Mouse (Mus musculus) lung, postnatal 0 days (tissue): Measurements from ENCODE around the gene Catsperg1. TPM values are rescaled to one million over a fixed set of nuclear protein-coding genes. Genes with fewer than 3 reads are reported as not detected.

Experiments used
- ATAC-seq: fragments of 200-750 bp; cut with Nextera tagmentation; 2 replicates; pipeline ENCODE4 v1.8.0; 2017; ENCODE audit warnings: moderate library complexity
- DNase-seq: peaks from one replicate; pipeline ENCODE4 v3.0.0-alpha.2; 2016; ENCODE audit warnings: low spot score
- H3K27ac ChIP-seq: fragments of 300-500 bp; sonication (generic); 2 replicates; pipeline ENCODE4 v1.5.1; 2014; ENCODE audit warnings: antibody characterized with exemption, mild to moderate bottlenecking, low read length, mixed read lengths
- H3K27me3 ChIP-seq: fragments of 300-500 bp; sonication (generic); replicated peaks from 2 replicates; pipeline ENCODE4 v1.6.1; 2014; ENCODE audit warnings: low read length, mixed read lengths; ENCODE audit not compliant: insufficient read depth
- H3K36me3 ChIP-seq: fragments of 300-500 bp; sonication (generic); 2 replicates; pipeline ENCODE4 v1.6.1; 2014; ENCODE audit warnings: low read length, mixed read lengths; ENCODE audit not compliant: insufficient read depth
- H3K4me1 ChIP-seq: fragments of 300-500 bp; sonication (generic); 2 replicates; pipeline ENCODE4 v1.6.1; 2014; ENCODE audit warnings: antibody characterized with exemption, low read depth, low read length, mixed read lengths; ENCODE audit not compliant: insufficient read depth
- H3K4me2 ChIP-seq: fragments of 300-500 bp; sonication (generic); replicated peaks from 2 replicates; pipeline ENCODE4 v1.6.1; 2014; ENCODE audit warnings: low read depth, mild to moderate bottlenecking, low read length, moderate library complexity, mixed read lengths
- H3K4me3 ChIP-seq: fragments of 300-500 bp; sonication (generic); 2 replicates; pipeline ENCODE4 v1.5.1; 2014; ENCODE audit warnings: low read depth, low read length
- H3K9ac ChIP-seq: fragments of 300-500 bp; sonication (generic); replicated peaks from 2 replicates; pipeline ENCODE4 v1.6.1; 2014; ENCODE audit warnings: low read depth, mild to moderate bottlenecking
- H3K9me3 ChIP-seq: fragments of 300-500 bp; sonication (generic); 2 replicates; pipeline ENCODE4 v1.6.1; 2016; ENCODE audit warnings: low read length, mixed read lengths
- CTCF ChIP-seq: IDR thresholded peaks from 2 replicates; pipeline ENCODE4 v1.5.1; 2016; ENCODE audit warnings: antibody characterized with exemption, mild to moderate bottlenecking
- EP300 ChIP-seq: IDR thresholded peaks from 2 replicates; pipeline ENCODE4 v1.6.1; 2016; ENCODE audit warnings: antibody characterized with exemption, mild to moderate bottlenecking, control low read depth
- WGBS: fragments of 180-500 bp; shearing (Covaris S2); extraction: QIAGEN DNeasy Blood & Tissue Kit; methylation state at CpG from one replicate; pipeline ENCODE4 v1.1.7; 2014; 5-methylcytosine and 5-hydroxymethylcytosine counted together
- polyA plus RNA-seq: library from polyadenylated mRNA; unstranded; fragments of >200 nt; fragmentation: Nextera tagmentation; extraction: Ambion mirVana; gene quantifications from 2 replicates; pipeline ENCODE4 v1.2.1, GENCODE M21; 2015

Catsperg1 gene
- polyA plus RNA-seq, 1 experiment from 2014 or later = 0.81 TPM

GRCm38 (mm10) chr7:29169231-29170065 lies 44.4 kb downstream of the Catsperg1 start:
- peaks cover 8% of the 10 kb centered on the region; the same call in 1 of the 2 replicates for H3K36me3 ChIP-seq
- peak overlapping the region; percentile 71 for H3K4me2 ChIP-seq
- TF ChIP-seq CTCF = no peak
- no peak for TF ChIP-seq EP300
- DNase-seq = peak; percentile 85
- 0% methylated on average over 29 of the region's 39 CpGs for WGBS
- peaks cover 16% of the 10 kb centered on the region for H3K27me3 ChIP-seq
- peak overlapping the region; percentile 44 for H3K4me3 ChIP-seq
- no peak overlapping the region for H3K27ac ChIP-seq
- H3K4me1 ChIP-seq = peaks cover 11% of the 10 kb centered on the region
- no peaks in the 10 kb centered on the region for H3K9me3 ChIP-seq
- ATAC-seq = peak; percentile 77
- no peak overlapping the region for H3K9ac ChIP-seq

- H3K4me3 ChIP-seq = peak overlapping the region; percentile 44; the same call in 1 of the 2 replicates
- H3K27me3 ChIP-seq = peaks cover 16% of the 10 kb centered on the region
- no peak overlapping the region for H3K9ac ChIP-seq
- no peaks in the 10 kb centered on the region for H3K9me3 ChIP-seq
- WGBS = 3% methylated on average over 13 of the region's 14 CpGs
- peaks cover 5% of the 10 kb centered on the region; the same call in 1 of the 2 replicates for H3K36me3 ChIP-seq
- no peak overlapping the region for H3K27ac ChIP-seq
- ATAC-seq (no peak), DNase-seq (no peak)
- H3K4me1 ChIP-seq = peaks cover 11% of the 10 kb centered on the region
- TF ChIP-seq EP300 = no peak
- TF ChIP-seq CTCF = no peak
- peak overlapping the region; percentile 71 for H3K4me2 ChIP-seq
Measured at GRCm38 (mm10) chr7:29168791-29169230, 45.0 kb downstream of the Catsperg1 start.

- H3K36me3 ChIP-seq = no peaks in the 10 kb centered on the region
- H3K27ac ChIP-seq = no peak overlapping the region
- no peak for ATAC-seq
- no peak overlapping the region for H3K4me3 ChIP-seq
- H3K27me3 ChIP-seq = peaks cover 12% of the 10 kb centered on the region
- no peaks in the 10 kb centered on the region for H3K9me3 ChIP-seq
- WGBS = 15% methylated on average over 8 of the region's 10 CpGs
- H3K9ac ChIP-seq = no peak overlapping the region
- TF ChIP-seq EP300 = no peak
- no peak for TF ChIP-seq CTCF
- peak overlapping the region; percentile 71; the same call in 1 of the 2 replicates for H3K4me2 ChIP-seq
- DNase-seq = peak; percentile 18
- H3K4me1 ChIP-seq = peaks cover 11% of the 10 kb centered on the region
Measured at GRCm38 (mm10) chr7:29168121-29168695, 45.6 kb downstream of the Catsperg1 start.

- Histone ChIP-seq H3K4me2 (no peak overlapping the region), H3K27me3 (peaks cover 7% of the 10 kb centered on the region), H3K4me3 (no peak overlapping the region), H3K27ac (no peak overlapping the region), H3K4me1 (peaks cover 11% of the 10 kb centered on the region), H3K9me3 (no peaks in the 10 kb centered on the region), H3K9ac (no peak overlapping the region), H3K36me3 (no peaks in the 10 kb centered on the region)
- TF ChIP-seq EP300 = no peak
- no peak for TF ChIP-seq CTCF
- ATAC-seq = no peak
- 22% methylated on average over 9 of the region's 19 CpGs for WGBS
- DNase-seq = no peak
Measured at GRCm38 (mm10) chr7:29167656-29168055, 46.2 kb downstream of the Catsperg1 start.

- Histone ChIP-seq H3K27me3 (no peaks in the 10 kb centered on the region), H3K4me2 (peak overlapping the region; percentile 25), H3K4me1 (no peaks in the 10 kb centered on the region; the same call in 1 of the 2 replicates), H3K9ac (no peak overlapping the region), H3K4me3 (no peak overlapping the region), H3K36me3 (no peaks in the 10 kb centered on the region), H3K9me3 (no peaks in the 10 kb centered on the region), H3K27ac (peak overlapping the region; percentile 76)
- 10% methylated on average over 9 of the region's 9 CpGs for WGBS
- no peak for TF ChIP-seq EP300
- TF ChIP-seq CTCF = no peak
- peak; percentile 89 for DNase-seq
- peak; percentile 92 for ATAC-seq
Measured at GRCm38 (mm10) chr7:29162750-29163525, 50.9 kb downstream of the Catsperg1 start.

- TF ChIP-seq CTCF = no peak
- TF ChIP-seq EP300 = no peak; the same call in 1 of the 2 replicates
- WGBS = 44% methylated on average over 5 of the region's 5 CpGs
- no peaks in the 10 kb centered on the region for H3K9me3 ChIP-seq
- H3K27me3 ChIP-seq = no peaks in the 10 kb centered on the region
- peak overlapping the region; percentile 25 for H3K4me2 ChIP-seq
- H3K4me1 ChIP-seq = no peaks in the 10 kb centered on the region; the same call in 1 of the 2 replicates
- ATAC-seq (peak; percentile 79), DNase-seq (peak; percentile 69)
- no peak overlapping the region for H3K4me3 ChIP-seq
- H3K36me3 ChIP-seq = no peaks in the 10 kb centered on the region
- peak overlapping the region; percentile 76 for H3K27ac ChIP-seq
- no peak overlapping the region for H3K9ac ChIP-seq
Measured at GRCm38 (mm10) chr7:29162294-29162693, 51.5 kb downstream of the Catsperg1 start.
